Mouse (Mus musculus): ENCODE results near the gene Tm6sf1.
A peak's percentile ranks its signal among the peaks of the same experiment; 100 is the strongest.

The Tm6sf1 gene

GRCm38 (mm10) chr7:81885128-81885527 lies 26.3 kb downstream of the Tm6sf1 start:
- no peak for DNase-seq (ENCODE audit: low spot score in 2 of 2)

DNA sequence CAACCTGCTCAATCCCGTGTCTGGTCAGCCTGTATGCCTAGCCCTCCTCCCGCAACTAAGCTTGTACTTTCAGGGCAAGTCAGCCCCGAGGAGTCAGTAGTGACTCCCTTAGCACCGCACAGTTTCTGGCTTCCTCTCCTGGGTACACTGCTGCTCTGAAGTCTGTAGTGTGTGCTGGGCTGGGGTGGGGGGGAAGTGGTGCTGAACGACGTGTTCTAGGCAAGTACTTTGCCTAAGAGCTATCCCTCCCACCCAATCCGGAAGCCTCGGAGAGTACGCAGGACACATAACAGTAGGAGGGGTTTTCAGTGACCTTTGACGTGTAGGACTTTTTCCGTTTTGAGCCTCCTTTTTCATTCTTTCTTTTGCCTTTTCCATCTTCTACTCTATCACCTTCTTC lies 40.6 kb downstream of the Tm6sf1 start:
- no peak for DNase-seq (ENCODE audit: low spot score in 2 of 2)

GRCm38 (mm10) chr7:81904094-81904493 lies 45.3 kb downstream of the Tm6sf1 start:
- no peak for DNase-seq (ENCODE audit: low spot score in 2 of 2)

GRCm38 (mm10) chr7:81904926-81905325 lies 46.1 kb downstream of the Tm6sf1 start:
- no peak for DNase-seq (ENCODE audit: low spot score in 2 of 2)

GRCm38 (mm10) chr7:81918316-81918715 lies 59.5 kb downstream of the Tm6sf1 start:
- DNase-seq (ENCODE audit: low spot score in 2 of 2): no peak

DNA sequence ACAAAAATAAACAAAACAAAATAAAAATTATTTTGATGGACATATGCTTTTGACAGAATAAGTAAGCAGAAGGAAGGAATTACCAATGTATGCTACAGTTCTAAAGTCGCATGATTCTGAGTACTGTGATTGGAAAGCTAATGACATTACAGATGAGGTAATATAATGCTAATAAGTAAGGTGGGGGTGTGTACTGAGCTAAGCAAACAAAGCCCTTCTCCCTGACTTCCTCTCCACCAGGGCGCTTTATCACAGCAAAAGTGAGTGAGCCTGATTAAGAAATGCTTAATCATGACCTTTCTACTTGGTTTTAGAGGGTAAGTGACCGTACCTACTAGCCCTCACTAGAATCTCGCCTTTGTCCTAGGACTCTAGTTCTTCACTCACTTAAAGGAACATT lies 61.5 kb downstream of the Tm6sf1 start:
- DNase-seq (ENCODE audit: low spot score in 2 of 2): no peak

DNA sequence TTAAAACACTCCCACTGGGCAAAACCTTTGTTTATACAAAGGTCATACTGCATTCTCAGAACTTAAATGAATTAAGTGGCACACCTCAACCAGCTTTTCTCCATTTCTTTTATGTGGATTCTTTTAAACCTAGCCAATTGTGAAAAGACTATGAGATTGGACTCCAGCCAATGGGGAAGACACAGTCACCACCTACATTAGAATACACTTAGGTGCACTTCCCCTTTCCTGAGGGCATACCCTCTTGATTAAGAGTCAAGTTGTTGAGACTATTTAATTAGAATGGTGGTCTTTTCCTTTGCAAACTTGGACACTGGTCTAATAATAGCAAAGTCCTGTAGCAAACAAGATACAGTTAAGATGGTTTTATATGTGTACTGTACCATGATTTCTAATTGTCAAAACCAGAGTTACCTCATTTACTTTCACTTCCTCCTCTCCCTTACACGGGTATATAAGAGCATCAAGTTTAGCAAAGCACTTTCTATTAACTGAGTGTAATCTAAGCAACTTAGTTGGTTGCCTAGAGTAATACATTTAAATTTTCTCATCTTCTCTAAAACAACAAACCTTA lies 62.7 kb downstream of the Tm6sf1 start:
- no peak for DNase-seq (ENCODE audit: low spot score in 2 of 2)

- no peak for DNase-seq (ENCODE audit: low spot score in 2 of 2)
Observed at GRCm38 (mm10) chr7:81928998-81929397, 70.2 kb downstream of the Tm6sf1 start.

DNA sequence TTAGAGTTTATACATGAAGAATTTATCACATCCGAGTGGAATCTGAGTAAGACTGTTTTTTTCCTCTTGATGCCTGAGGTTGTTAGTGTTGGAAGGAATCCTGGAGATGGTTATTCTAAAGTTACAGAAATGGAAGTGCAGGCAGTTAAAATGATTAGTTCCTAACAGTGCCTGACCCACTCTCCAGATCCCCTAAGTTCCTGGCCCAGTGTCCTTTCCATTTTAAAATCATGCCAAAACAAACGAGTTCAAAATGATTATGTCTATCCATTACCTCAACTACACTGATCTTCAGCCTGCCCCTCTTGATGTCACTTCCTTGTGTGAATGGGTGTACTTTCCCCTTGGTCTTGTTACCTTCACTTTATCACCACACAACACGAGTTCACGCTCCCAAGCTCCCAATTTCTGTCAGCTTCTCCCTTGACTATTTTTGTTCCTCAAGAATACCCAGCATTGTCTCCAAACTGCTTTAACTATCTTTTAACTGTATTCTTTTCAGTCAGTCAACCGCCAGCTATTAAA lies 73.8 kb downstream of the Tm6sf1 start:
- DNase-seq (ENCODE audit: low spot score in 2 of 2): no peak

GRCm38 (mm10) chr7:81933061-81933600 lies 74.3 kb downstream of the Tm6sf1 start:
- no peak for DNase-seq (ENCODE audit: low spot score in 2 of 2)

DNA sequence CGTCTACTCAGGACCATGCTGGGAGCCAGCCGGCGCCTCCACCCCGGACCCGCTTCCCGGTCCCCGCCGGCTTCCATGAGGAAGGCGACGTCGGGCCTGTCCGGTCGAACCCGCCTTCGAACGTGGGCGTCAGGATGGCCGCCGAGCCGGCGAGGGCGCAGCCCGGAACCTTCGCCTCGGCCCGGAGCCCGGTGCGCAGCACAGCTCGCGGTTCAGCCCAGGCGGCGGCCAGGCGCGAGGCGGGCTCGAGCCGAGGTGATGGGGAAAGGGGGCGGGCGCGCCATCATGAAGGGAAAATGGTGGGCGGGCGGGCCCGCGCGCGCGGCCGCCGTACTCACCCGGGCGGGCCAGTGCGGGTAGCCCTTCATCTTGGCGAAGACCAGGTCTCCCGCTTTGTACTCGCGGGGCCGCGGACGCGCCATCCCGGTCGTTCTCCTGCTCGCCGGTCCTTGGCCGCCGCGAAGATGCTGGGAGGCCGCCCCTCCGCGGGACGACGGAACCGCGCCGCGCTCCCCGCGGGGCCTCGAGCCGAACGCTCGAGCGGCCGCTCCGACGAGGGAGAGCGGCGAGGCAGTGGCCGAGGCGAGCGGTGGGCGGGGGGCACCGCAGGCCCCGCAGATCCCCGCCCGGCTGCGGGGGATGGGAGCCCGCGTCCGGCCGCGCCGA lies 74.9 kb downstream of the Tm6sf1 start:
- DNase-seq (ENCODE audit: low spot score in 2 of 2): peak; percentile 18 to 48
